Mouse (Mus musculus) limb, embryonic 12.5 days (tissue): Measurements from ENCODE around the gene Bbs9. TPM values are rescaled to one million over a fixed set of nuclear protein-coding genes. Genes with fewer than 3 reads are reported as not detected.

ENCODE experiments used
- ATAC-seq: fragments of 200-750 bp; cut with Nextera tagmentation; 2 replicates; pipeline ENCODE4 v1.8.0; 2017; ENCODE audit warnings: low read depth, moderate TSS enrichment; ENCODE audit not compliant: insufficient number of reproducible peaks, insufficient read depth, low FRiP score, low TSS enrichment
- H3K27ac ChIP-seq: fragments of 300-500 bp; sonication (generic); 2 replicates; pipeline ENCODE4 v1.5.1; 2016; ENCODE audit warnings: mild to moderate bottlenecking, moderate library complexity
- H3K27me3 ChIP-seq: fragments of 300-500 bp; sonication (generic); 2 replicates; pipeline ENCODE4 v1.6.1; 2016; ENCODE audit warnings: mild to moderate bottlenecking, moderate library complexity
- H3K36me3 ChIP-seq: fragments of 300-500 bp; sonication (generic); 2 replicates; pipeline ENCODE4 v1.6.1; 2016; ENCODE audit warnings: mild to moderate bottlenecking, moderate library complexity
- H3K4me1 ChIP-seq: fragments of 300-500 bp; sonication (generic); replicated peaks from 2 replicates; pipeline ENCODE4 v1.6.1; 2016
- H3K4me2 ChIP-seq: fragments of 300-500 bp; sonication (generic); 2 replicates; pipeline ENCODE4 v1.6.1; 2016; ENCODE audit warnings: mild to moderate bottlenecking, moderate library complexity
- H3K4me3 ChIP-seq: fragments of 300-500 bp; sonication (generic); replicated peaks from 2 replicates; pipeline ENCODE4 v1.5.1; 2016; ENCODE audit warnings: mild to moderate bottlenecking
- H3K9ac ChIP-seq: fragments of 300-500 bp; sonication (generic); replicated peaks from 2 replicates; pipeline ENCODE4 v1.6.1; 2016; ENCODE audit warnings: mild to moderate bottlenecking, moderate library complexity
- H3K9me3 ChIP-seq: fragments of 300-500 bp; sonication (generic); 2 replicates; pipeline ENCODE4 v1.6.1; 2016; ENCODE audit warnings: mild to moderate bottlenecking, moderate library complexity
- WGBS: fragments of 180-500 bp; shearing (Covaris S2); methylation state at CpG from one replicate; pipeline ENCODE4 v1.1.7; 2016; 5-methylcytosine and 5-hydroxymethylcytosine counted together
- polyA plus RNA-seq: library from polyadenylated mRNA; unstranded; fragments of >200 nt; fragmentation: Nextera tagmentation; extraction: Ambion mirVana; gene quantifications from 2 replicates; pipeline ENCODE4 v1.2.1, GENCODE M21; 2016

Bbs9 gene
- 18.1 and 18.5 TPM in 2 replicates for polyA plus RNA-seq

- ATAC-seq = peak; percentile 100
- H3K9ac ChIP-seq = peak within 1 kb of the TSS; percentile 66
- peaks cover 3% of the 10 kb centered on the region; the same call in 1 of the 2 replicates for H3K4me1 ChIP-seq
- H3K4me3 ChIP-seq = peak within 1 kb of the TSS; percentile 68
- H3K27me3 ChIP-seq = no peaks in the 10 kb centered on the region
- no peaks in the 10 kb centered on the region for H3K36me3 ChIP-seq
- peak within 1 kb of the TSS; percentile 81 for H3K4me2 ChIP-seq
- no peaks in the 10 kb centered on the region for H3K9me3 ChIP-seq
- peak within 1 kb of the TSS; percentile 59 for H3K27ac ChIP-seq
- WGBS = under 1% methylated on average over 25 of the region's 25 CpGs
These were observed at the start of gene Bbs9 for GRCm38 (mm10) chr9:22475424-22475868. Bbs9 (plus strand) TSS chr9:22475715.

- WGBS = 10% methylated on average over 3 of the region's 4 CpGs
- Histone ChIP-seq H3K36me3 (no peaks in the 10 kb centered on the region), H3K27ac (peak overlapping the region; percentile 62; the same call in 1 of the 2 replicates), H3K27me3 (no peaks in the 10 kb centered on the region), H3K4me2 (no peak overlapping the region), H3K9me3 (no peaks in the 10 kb centered on the region), H3K4me3 (no peak overlapping the region), H3K9ac (no peak overlapping the region), H3K4me1 (peaks cover 32% of the 10 kb centered on the region)
- no peak for ATAC-seq
These were observed 47.4 kb upstream of the Bbs9 start for GRCm38 (mm10) chr9:22428028-22428665.

- ATAC-seq = peak; percentile 69
- Histone ChIP-seq H3K27ac (peak overlapping the region; percentile 62; the same call in 1 of the 2 replicates), H3K9me3 (no peaks in the 10 kb centered on the region), H3K4me1 (peaks cover 32% of the 10 kb centered on the region), H3K9ac (no peak overlapping the region), H3K4me2 (no peak overlapping the region), H3K4me3 (no peak overlapping the region), H3K36me3 (no peaks in the 10 kb centered on the region), H3K27me3 (no peaks in the 10 kb centered on the region)
- 57% methylated on average over 14 of the region's 14 CpGs for WGBS
These were observed 46.7 kb upstream of the Bbs9 start for GRCm38 (mm10) chr9:22428666-22429410.

GRCm38 (mm10) chr9:22429533-22430241 lies 45.8 kb upstream of the Bbs9 start:
- H3K9me3 ChIP-seq = no peaks in the 10 kb centered on the region
- no peak overlapping the region for H3K9ac ChIP-seq
- H3K36me3 ChIP-seq = no peaks in the 10 kb centered on the region
- peak overlapping the region; percentile 66 for H3K27ac ChIP-seq
- 55% methylated on average over 15 of the region's 15 CpGs for WGBS
- H3K4me1 ChIP-seq = peaks cover 32% of the 10 kb centered on the region
- no peak overlapping the region for H3K4me3 ChIP-seq
- H3K4me2 ChIP-seq = peak overlapping the region; percentile 40
- no peak for ATAC-seq
- no peaks in the 10 kb centered on the region for H3K27me3 ChIP-seq

- 36% methylated on average over 5 of the region's 5 CpGs for WGBS
- Histone ChIP-seq H3K36me3 (no peaks in the 10 kb centered on the region), H3K27me3 (no peaks in the 10 kb centered on the region), H3K4me3 (no peak overlapping the region), H3K9me3 (no peaks in the 10 kb centered on the region), H3K4me1 (peaks cover 32% of the 10 kb centered on the region), H3K4me2 (peak overlapping the region; percentile 40), H3K27ac (peak overlapping the region; percentile 66; the same call in 1 of the 2 replicates), H3K9ac (no peak overlapping the region)
- ATAC-seq = no peak
These were observed 45.1 kb upstream of the Bbs9 start for GRCm38 (mm10) chr9:22430315-22430840.

GRCm38 (mm10) chr9:22433221-22433620 lies 42.3 kb upstream of the Bbs9 start:
- ATAC-seq = no peak
- 73% methylated on average over 2 of the region's 2 CpGs for WGBS
- H3K9me3 ChIP-seq = no peaks in the 10 kb centered on the region
- H3K36me3 ChIP-seq = no peaks in the 10 kb centered on the region
- H3K4me3 ChIP-seq = no peak overlapping the region
- H3K27ac ChIP-seq = no peak overlapping the region
- H3K4me1 ChIP-seq = peaks cover 29% of the 10 kb centered on the region
- no peak overlapping the region for H3K4me2 ChIP-seq
- H3K27me3 ChIP-seq = no peaks in the 10 kb centered on the region
- no peak overlapping the region for H3K9ac ChIP-seq

GRCm38 (mm10) chr9:22434101-22434500 lies 41.4 kb upstream of the Bbs9 start:
- H3K4me2 ChIP-seq = no peak overlapping the region
- H3K9ac ChIP-seq = no peak overlapping the region
- H3K4me1 ChIP-seq = peaks cover 20% of the 10 kb centered on the region
- no peak for ATAC-seq
- no peaks in the 10 kb centered on the region for H3K36me3 ChIP-seq
- H3K4me3 ChIP-seq = no peak overlapping the region
- 91% methylated on average over 2 of the region's 2 CpGs for WGBS
- no peak overlapping the region for H3K27ac ChIP-seq
- no peaks in the 10 kb centered on the region for H3K27me3 ChIP-seq
- H3K9me3 ChIP-seq = no peaks in the 10 kb centered on the region

GRCm38 (mm10) chr9:22438826-22439225 lies 36.7 kb upstream of the Bbs9 start:
- no peak overlapping the region for H3K4me3 ChIP-seq
- WGBS = 66% methylated on average over 1 of the region's 1 CpGs
- no peak overlapping the region for H3K9ac ChIP-seq
- no peaks in the 10 kb centered on the region for H3K27me3 ChIP-seq
- 0 out of 2 replicates have a peak, but pooled peaks cover 3% of the 10 kb centered on the region for H3K4me1 ChIP-seq
- ATAC-seq = no peak
- peaks cover 6% of the 10 kb centered on the region; the same call in 1 of the 2 replicates for H3K9me3 ChIP-seq
- H3K4me2 ChIP-seq = no peak overlapping the region
- H3K27ac ChIP-seq = no peak overlapping the region
- H3K36me3 ChIP-seq = peaks cover 5% of the 10 kb centered on the region

- Histone ChIP-seq H3K4me2 (no peak overlapping the region), H3K9me3 (peaks cover 6% of the 10 kb centered on the region; the same call in 1 of the 2 replicates), H3K4me3 (no peak overlapping the region), H3K27me3 (no peaks in the 10 kb centered on the region), H3K27ac (no peak overlapping the region), H3K9ac (no peak overlapping the region), H3K4me1 (no peaks in the 10 kb centered on the region), H3K36me3 (peaks cover 36% of the 10 kb centered on the region)
- ATAC-seq = no peak
- WGBS = 91% methylated on average over 10 of the region's 10 CpGs
These were observed 32.4 kb upstream of the Bbs9 start for GRCm38 (mm10) chr9:22443157-22443556.

- no peak for ATAC-seq
- Histone ChIP-seq H3K9me3 (peaks cover 6% of the 10 kb centered on the region; the same call in 1 of the 2 replicates), H3K4me2 (no peak overlapping the region), H3K27ac (no peak overlapping the region), H3K27me3 (no peaks in the 10 kb centered on the region), H3K9ac (no peak overlapping the region), H3K4me1 (no peaks in the 10 kb centered on the region), H3K36me3 (peaks cover 55% of the 10 kb centered on the region), H3K4me3 (no peak overlapping the region)
- WGBS = 74% methylated on average over 1 of the region's 1 CpGs
These were observed 30.4 kb upstream of the Bbs9 start for GRCm38 (mm10) chr9:22445123-22445522.

GRCm38 (mm10) chr9:22447213-22447612 lies 28.3 kb upstream of the Bbs9 start:
- WGBS = 90% methylated on average over 5 of the region's 5 CpGs
- Histone ChIP-seq H3K9me3 (no peaks in the 10 kb centered on the region), H3K9ac (no peak overlapping the region), H3K36me3 (peaks cover 71% of the 10 kb centered on the region), H3K27ac (no peak overlapping the region), H3K4me2 (no peak overlapping the region), H3K4me3 (no peak overlapping the region), H3K27me3 (no peaks in the 10 kb centered on the region), H3K4me1 (no peaks in the 10 kb centered on the region)
- no peak for ATAC-seq
